Mouse (Mus musculus): ENCODE measurements around the gene Adamts2.

- TF ChIP-seq CTCF (IDR thresholded peaks at IDR 0.05) = no peak
- TF ChIP-seq POLR2A (IDR thresholded peaks at IDR 0.05; ENCODE audit: insufficient read depth, low read depth, low read length) = no peak
- no peak for TF ChIP-seq EP300 (IDR thresholded peaks at IDR 0.05; ENCODE audit: insufficient read depth, low read depth, low read length)
Observed at GRCm38 (mm10) chr11:50766461-50766860, 164.6 kb downstream of the Adamts2 start.
